Mouse (Mus musculus): ENCODE data around the gene Gm17535.
"Not testable (repeated sequence)": the region's sequence is repeated elsewhere in the genome, so short reads cannot be mapped to it uniquely, and the experiment has no call there.

- TF ChIP-seq GATA1 (IDR thresholded peaks at IDR 0.05; ENCODE audit: borderline replicate concordance, low read length); FLI1 (IDR thresholded peaks at IDR 0.05; ENCODE audit: low read length): not testable (repeated sequence)
These were observed 21.6 kb upstream of the Gm17535 start, which contains the start of gene Gm10721 for GRCm38 (mm10) chr9:3012733-3013279.
